Mouse (Mus musculus): ENCODE data around the gene Chpt1.

Gene Chpt1

GRCm38 (mm10) chr10:88404220-88404619, 99.7 kb downstream of the Chpt1 start:
- no peak for DNase-seq (ENCODE audit: low spot score in 2 of 2)

GRCm38 (mm10) chr10:88403021-88403420, 100.9 kb downstream of the Chpt1 start:
- no peak for DNase-seq (ENCODE audit: low spot score in 2 of 2)

All from left cerebral cortex, adult 9 months (tissue).